In the genomic region with DNA sequence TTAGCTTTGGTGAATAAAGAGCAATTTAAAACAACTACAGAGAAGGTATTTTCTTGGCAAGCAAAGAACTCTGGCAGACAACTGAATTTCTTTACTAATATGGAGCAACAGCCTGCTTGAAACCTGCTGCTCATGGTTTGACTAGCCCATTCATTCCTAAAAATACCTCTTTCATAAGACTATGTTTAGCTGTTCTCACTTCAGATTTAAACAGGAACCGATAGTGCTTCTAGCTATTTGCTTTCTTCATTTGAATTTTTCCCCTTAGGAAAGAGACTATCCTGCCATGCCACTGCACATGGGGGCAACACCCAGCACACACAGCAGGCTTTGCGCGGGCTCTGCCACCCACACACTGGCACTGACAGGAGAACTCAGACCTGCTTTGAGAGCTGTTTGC, we compare ENCODE assay signal across 13 mouse cellular contexts.
DNase-seq lines count a peak whose midpoint lies in the region; ATAC-seq lines count a peak whose summit lies in the region.
"Had no signal": no experiment of that assay in that cellular context is flagged by ENCODE, and none has a peak within 500 bp of the region (broad histone marks: within the 10 kb centered on the region; RNA-seq: fewer than 3 reads in every experiment).

No protein-coding gene starts in this region.

- H3K4me3 ChIP-seq in heart, embryonic 12.5 days: no peak overlapping the region
- H3K4me3 ChIP-seq: embryonic facial prominence, embryonic 13.5 days; heart, adult 2 months had no signal

- DNase-seq in heart, postnatal 10 days: peak; percentile 11
- peak; percentile 49 to 73 for DNase-seq in frontal cortex, adult 2 months (ENCODE audit: extremely low spot score in 1 of 2, low spot score in 1 of 2)
- DNase-seq in layer of hippocampus, postnatal 36 days: peak; percentile 37 to 50
- DNase-seq in right cerebral cortex, postnatal 10 days (ENCODE audit: low spot score in 2 of 2): peak; percentile 64 to 74
- DNase-seq in neural tube, embryonic 10.5 days (ENCODE audit: extremely low spot score, low spot score): no peak
- no peak for DNase-seq in cerebellum, postnatal 4 days (ENCODE audit: low spot score in 2 of 2)
- no peak for DNase-seq in ovary, postnatal 36 days (ENCODE audit: low spot score)
- DNase-seq: kidney, postnatal 36 days; retina, postnatal 1 day had no signal

- no peak overlapping the region for H3K27ac ChIP-seq in heart, embryonic 12.5 days (ENCODE audit: poor library complexity, severe bottlenecking)
- H3K27ac ChIP-seq: embryonic facial prominence, embryonic 13.5 days; heart, adult 2 months; macrophage had no signal

- no peak overlapping the region for H3K9ac ChIP-seq in heart, embryonic 12.5 days
- H3K9ac ChIP-seq: embryonic facial prominence, embryonic 13.5 days had no signal

- no peaks in the 10 kb centered on the region for H3K9me3 ChIP-seq in heart, embryonic 12.5 days (replicated peaks)
- H3K9me3 ChIP-seq: embryonic facial prominence, embryonic 13.5 days had no signal

- H3K4me2 ChIP-seq in heart, embryonic 12.5 days: no peak overlapping the region
- H3K4me2 ChIP-seq: embryonic facial prominence, embryonic 13.5 days had no signal

- intact Hi-C loops in heart, postnatal 10 days (cut with DNase I): no loop called here

- WGBS in heart, embryonic 12.5 days: 73% methylated on average over 3 of the region's 3 CpGs

- no peaks in the 10 kb centered on the region for H3K27me3 ChIP-seq in heart, embryonic 12.5 days (replicated peaks)
- H3K27me3 ChIP-seq: embryonic facial prominence, embryonic 13.5 days had no signal

- H3K36me3 ChIP-seq in heart, embryonic 12.5 days: no peaks in the 10 kb centered on the region
- H3K36me3 ChIP-seq: embryonic facial prominence, embryonic 13.5 days had no signal

- H3K4me1 ChIP-seq in heart, embryonic 12.5 days (replicated peaks): peaks cover 3% of the 10 kb centered on the region; the same call in 1 of the 2 replicates

- ATAC-seq in heart, embryonic 12.5 days (ENCODE audit: insufficient number of reproducible peaks, low FRiP score): no peak

Comparison
In these comparisons a context has a peak if more than half of its experiments do, and no peak if none do; other contexts are left out.
1. DNase-seq: peak in heart, postnatal 10 days (2 of 2), frontal cortex, adult 2 months (2 of 2), layer of hippocampus, postnatal 36 days (2 of 2) and right cerebral cortex, postnatal 10 days (2 of 2); none in neural tube, embryonic 10.5 days (single experiment), cerebellum, postnatal 4 days (0 of 2) and ovary, postnatal 36 days (single experiment).